Mouse (Mus musculus): ENCODE data around the gene Tefm.
"Not testable (repeated sequence)": the region's sequence is repeated elsewhere in the genome, so short reads cannot be mapped to it uniquely, and the experiment has no call there.

Gene Tefm

DNA sequence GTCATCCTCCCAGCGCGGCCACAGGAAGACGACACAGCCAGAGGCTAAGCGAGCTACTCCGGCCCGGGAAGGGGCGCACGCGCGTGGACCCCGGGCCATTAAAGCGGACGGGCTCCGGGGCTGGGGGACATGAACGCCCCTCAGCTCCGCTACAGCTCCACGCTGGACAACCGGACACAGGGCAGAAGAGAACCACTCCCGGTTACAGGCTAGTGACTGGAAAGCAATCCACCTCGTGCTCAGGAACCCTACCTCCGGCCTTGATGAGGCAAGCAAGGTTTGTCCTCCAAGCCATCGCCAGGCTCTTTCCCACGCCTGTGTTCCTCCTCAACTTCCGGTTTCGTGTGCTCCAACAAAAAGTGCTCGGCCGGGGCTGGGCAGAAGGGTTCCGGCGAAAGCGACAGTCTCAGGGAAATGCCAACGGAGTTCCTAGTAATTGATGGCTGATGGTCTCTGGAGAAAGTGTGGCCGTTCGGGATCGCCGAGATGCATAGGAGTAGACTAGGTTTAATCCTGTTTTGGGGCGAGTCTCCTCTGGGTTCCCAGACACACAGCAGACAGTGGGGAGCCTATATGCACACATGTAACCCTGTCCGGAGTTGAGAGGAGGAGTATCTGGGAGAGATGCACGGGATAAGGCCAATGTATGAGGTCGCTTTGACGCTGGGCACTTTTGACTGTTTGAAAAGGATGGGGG is at the start of gene Tefm:
Gene Tefm (minus strand): TSS at position 351 of the 697 bp plus-strand sequence.
- DNase-seq, result peak; percentile 90 to 93

GRCm38 (mm10) chr11:80190280-80190679 is 48.3 kb upstream of the Tefm start:
- DNase-seq, result no peak

GRCm38 (mm10) chr11:80185441-80185976 is 43.5 kb upstream of the Tefm start:
- DNase-seq, result not testable (repeated sequence)

DNA sequence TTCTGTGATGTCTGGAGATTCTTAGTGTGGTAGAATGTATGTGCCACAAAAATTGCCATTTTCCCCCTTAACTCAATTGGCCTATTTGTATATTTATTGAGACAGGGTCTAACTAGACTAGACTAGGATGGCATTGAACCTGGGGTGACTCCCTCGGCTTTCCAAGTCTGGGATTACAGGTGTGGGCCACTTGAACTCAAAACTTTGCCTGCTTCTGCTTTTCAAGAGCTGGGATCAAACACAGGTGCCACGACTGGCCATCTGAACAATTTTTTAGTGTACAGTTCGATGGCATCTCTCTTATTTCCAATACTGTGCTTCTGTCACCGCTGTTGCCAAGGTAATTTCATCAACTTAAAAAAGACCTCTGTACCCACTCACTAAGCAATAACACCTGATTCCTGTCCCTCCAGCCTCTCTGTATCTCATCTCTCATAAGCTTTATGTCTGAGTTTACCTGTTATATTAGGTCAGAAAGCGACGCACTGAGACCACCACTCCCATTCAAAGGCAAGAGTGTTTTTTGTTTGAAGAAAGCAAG is 42.6 kb upstream of the Tefm start:
- no peak for DNase-seq

DNA sequence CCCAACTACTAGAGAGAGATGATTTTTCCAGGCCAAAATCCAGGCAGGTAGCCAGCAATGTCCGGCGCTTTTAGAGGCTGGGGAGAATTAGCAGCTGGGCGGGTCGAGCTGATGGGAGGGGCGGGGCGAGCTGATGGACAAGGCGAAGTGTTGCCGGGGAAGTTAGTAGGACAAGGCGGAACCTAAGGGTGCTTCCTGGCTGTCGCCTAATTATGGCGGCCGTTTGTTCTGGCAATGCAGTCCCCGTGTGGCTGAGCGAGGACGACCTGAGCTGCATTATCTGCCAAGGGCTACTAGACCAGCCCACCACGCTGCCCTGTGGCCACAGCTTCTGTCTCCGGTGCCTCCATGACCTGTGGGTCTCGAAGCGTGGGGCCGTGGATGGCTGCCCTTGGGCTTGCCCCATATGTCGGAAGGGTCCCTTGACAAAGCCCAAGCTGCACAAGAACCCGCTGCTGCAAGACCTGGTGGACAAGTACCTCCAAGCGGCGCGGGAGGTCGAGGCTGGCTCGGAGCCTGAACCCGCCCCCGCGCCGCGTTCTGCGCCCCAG is 41.8 kb upstream of the Tefm start, which contains the start of gene Rnf135:
Gene Rnf135 (plus strand): TSS at position 147 of the 551 bp plus-strand sequence.
- DNase-seq, result peak; percentile 93 to 96

DNA sequence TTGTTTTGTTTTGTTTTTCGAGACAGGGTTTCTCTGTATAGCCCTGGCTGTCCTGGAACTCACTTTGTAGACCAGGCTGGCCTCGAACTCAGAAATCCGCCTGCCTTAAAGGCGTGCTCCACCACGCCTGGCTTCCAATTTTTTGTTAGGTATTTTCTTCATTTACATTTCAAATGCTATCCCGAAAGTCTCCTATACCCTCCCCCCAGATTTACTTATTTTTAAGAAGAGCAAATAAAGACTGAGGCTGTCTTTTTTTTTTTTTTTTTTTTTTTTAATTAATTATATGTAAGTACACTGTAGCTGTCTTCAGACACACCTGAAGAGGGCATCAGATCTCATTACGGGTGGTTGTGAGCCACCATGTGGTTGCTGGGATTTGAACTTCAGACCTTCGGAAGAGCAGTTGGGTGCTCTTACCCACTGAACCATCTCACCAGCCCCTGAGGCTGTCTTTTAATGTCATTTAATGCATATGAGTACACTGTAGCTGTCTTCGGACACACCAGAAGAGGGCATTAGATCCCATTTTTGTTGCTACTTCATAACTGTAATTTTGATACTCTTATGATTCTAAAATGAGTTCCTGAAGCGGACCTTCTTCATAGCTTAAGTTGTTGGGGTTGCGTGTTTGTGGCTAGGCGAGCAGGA is 41.2 kb upstream of the Tefm start:
- DNase-seq, result not testable (repeated sequence)

- peak in 1 of 2 experiments; percentile 18 for DNase-seq
These were observed 39.2 kb upstream of the Tefm start for GRCm38 (mm10) chr11:80181021-80181749.

- DNase-seq, result no peak
These were observed 36.3 kb upstream of the Tefm start for GRCm38 (mm10) chr11:80178316-80178715.

DNA sequence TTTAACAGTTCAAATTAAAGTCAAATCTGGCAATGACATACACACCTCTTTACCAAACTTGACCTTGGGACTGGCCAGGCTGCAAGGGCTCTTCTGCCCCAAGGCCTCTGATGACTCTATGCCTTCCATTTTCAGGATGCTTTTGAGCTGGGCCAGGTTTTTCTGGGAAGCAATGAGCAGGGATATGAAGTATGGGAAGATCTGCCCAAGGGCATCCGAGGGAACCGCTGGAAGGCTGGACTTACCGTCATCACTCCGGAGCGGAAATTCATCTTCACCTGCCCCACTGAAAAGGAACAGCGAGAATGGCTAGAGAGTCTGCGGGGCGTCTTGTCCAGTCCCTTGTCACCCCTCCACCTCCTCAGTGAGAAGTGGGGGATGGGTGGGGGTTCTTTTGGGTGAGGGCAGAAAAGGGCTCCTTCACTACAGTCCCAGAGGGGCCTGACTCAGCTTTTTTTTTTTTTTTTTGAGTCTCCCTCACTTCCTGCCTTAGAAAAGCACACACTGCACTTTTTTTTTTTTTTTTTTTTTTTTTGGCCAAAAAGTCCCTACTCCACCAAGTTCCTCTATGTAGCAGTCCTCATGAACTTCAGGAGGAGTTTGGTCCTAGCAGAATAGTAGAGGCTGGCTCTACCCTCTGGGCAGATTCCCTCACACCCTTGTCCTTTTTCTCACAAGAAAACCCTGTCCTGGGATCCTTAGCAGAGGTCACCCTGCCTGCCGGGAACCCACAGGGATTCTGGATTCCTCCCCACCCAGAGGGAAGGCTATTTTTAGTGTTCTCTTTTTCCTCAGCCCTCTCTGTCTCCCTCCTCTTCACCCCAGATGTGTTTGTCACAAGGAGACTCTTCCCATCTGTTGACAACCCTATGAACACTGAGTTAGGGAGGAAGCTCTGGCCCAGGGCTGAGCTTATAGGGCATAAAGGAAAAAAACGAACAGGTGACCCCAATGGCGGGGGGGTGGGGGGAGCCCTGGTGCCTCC is 35.2 kb upstream of the Tefm start:
- no peak for DNase-seq

DNA sequence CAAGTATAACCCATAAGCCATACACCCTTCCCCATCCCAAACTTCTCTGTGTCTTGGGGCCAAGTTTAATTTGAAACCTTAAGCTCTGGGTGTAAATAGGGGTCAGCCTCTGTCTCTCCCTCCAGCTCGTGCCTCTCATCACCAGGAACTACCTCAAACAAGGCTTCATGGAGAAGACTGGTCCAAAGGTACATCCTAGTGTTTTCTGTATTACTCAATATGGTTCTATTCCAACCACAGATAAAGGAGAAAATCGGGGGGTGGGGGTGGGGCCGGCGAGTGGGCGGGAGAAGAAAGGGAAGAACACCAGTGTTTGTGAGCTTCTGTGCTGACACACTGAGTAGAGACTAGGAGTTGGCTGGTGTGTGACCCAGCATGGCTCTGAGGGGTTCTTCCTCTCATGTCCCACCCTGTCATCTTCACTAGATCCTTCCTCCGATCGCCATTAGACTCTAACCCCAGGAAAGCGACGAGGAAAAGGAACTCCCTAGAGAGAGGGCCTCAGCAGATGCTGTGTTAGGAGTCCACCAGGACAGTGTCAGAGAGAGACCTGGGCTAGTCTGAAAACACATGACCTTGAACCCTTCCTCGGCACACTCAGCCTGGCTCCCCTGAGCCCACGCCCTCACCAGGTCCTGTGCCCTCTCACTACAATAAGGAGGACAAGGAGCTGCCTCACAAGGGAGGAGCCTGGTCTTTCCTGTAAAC is 32.1 kb upstream of the Tefm start:
- DNase-seq, result no peak

DNA sequence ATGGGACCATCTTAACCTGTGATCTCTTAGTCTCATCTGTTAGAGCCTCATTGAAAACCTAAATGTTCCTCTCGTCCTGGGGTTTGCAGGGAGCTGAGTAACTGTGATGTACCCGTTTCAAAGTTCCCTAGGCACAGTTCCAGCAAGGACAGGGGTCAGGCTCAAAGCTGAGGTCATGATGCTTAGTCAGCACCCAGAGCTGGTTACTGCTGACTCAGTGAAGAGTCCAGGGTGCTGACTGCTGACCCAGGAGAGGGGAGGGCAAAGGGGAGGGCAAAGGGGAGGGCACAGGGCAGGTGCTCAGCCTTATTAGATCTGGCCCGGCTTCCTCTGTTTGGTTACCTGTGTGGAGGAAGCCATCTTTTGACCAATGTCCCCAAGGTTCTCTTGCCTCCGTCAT is 29.9 kb upstream of the Tefm start:
- DNase-seq, result no peak

DNA sequence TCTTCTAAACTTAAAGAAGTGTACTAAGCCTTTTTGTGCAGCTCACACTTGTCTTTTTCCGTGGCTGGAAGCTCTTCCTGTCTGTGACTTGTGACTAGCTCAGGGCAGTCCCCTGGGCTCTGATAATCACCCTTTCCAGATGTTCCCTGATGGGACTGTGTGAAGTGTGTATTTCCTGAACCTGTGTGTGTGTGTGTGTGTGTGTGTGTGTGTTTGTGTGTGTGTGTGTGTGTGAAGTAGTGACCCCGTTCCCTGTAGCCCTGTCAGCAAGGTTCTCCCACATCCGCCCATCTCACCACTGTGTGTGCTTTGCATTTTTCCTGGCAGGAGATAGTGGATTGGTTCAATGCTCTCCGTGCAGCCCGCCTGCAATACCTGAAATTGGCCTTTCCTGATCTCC is 28.4 kb upstream of the Tefm start:
- no peak for DNase-seq

GRCm38 (mm10) chr11:80169629-80170028 is 27.7 kb upstream of the Tefm start:
- DNase-seq, result no peak

DNA sequence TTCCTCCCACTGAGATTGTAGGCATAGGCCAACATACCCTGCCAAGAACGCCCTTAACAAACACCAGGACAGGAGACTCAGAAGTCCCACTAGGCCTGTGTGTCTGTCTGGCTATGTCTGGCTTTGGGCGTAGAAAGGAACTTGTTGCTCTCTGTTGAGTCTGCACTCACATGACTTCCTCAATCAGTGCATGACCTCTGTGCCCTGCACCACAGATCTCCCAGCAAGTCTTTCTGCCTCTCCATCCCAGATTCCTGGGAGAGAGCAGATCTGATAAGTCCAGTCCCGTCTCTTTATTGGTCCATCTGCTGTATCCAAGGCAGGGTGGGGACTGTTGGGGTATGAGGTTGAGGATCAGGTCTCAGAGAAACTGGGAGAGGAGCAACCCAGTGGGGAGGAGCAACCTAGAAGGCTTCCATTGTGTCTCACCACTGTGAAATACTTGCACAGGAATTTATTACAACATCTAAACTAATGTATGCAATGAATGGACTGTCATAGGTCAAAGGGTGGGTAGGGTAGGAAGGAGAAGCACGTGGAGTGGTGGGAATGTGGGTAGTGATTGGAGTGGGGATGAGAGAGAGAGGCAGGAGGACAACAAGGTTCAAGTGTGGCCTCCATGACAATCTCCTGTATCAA is 26.8 kb upstream of the Tefm start:
- no peak for DNase-seq

DNA sequence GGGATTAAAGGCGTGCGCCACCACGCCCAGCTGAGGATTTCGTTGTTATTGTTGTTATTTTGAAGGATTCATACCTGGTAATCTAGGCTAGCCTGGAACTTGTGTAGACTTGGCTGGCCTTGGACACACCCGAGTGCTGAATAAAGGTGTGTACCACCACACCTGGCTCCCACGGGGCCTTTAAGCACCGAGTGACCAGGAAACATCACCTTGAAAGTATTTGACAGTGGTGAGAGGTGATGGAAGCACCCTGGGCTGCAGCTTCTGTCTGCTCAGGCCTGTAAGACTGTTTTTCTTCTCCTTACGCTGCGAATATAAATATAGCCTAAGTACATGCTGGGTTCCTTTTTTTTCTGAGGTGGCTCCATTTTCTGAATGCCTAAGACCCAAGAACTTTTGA is 26.1 kb upstream of the Tefm start:
- no peak for DNase-seq

DNA sequence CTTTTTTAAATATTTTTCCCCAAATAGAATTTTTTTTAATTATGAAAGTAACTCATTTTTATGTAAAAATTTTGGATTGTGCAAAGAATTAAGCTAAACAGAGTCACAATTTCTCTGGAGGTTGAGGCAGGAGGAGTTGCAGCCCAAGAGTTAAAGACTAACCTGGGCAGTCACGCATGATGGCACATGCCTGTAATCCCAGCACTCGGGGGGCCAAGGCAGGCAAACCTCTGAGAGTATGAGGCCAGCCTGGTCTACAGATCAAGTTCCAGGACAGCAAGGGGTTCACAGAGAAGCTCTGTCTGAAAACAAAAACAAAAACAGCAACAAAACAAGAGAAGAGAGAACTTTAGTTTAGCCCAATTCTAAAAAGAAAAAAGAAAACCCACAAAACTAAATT is 22.2 kb upstream of the Tefm start:
- DNase-seq, result no peak

DNA sequence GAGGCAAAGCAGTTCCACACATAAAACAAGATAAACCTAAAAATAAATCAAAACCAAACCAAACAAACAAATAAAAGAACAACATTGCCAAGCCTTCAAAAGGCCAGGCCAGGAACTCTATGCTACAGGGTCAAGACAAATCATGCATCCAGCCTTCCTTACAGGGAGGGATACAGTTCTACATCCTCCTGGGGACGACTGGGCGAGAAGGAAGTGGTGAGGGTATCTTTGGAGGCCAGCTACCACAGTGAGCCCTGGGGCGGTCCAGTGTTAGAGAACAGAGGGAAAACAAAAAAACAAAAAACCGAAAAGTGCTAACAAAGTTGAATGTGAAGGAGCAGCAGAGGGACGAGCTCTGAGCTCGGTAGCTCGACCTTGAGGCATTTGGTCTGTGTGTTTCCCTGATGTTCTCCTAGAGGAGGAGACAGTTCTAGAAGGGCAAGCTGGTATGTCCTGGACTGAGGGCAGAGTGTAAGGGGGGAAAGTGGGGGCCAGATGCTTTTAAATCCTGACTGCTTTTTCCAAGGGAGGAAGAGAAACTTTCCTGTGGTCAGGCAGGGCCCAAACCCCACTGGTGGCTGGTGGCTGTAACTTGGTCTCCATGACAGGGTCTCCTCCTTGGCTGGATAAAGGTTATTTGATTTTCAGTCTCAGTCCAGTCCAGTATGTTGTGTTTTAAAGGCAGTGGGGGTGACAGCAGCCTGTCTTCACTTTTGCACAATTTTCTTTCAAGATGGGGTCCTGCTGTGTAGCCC is 21.6 kb upstream of the Tefm start:
- no peak for DNase-seq

- no peak for DNase-seq
These were observed 19.1 kb upstream of the Tefm start for GRCm38 (mm10) chr11:80161041-80161440.

DNA sequence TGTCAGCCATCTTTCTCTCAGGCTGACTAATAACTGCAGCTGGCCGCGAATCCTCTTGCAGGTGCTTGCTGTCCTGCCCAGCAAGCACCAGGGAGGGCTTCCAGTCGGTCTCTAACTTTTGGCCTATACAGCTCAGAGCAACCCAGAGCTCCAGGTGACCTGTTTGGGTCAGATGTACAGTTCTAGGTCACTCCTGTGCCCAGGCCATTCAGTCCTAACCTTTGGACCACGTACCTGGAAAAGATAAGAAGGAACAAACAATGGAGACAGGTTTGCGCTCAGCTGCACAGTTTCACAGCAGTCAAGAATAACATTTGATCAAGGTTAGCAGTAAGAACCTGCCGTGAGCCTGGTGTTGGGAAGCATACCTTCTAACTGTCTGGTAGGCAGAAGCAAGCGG is 17.0 kb upstream of the Tefm start:
- DNase-seq, result no peak

GRCm38 (mm10) chr11:80156841-80157240 is 14.9 kb upstream of the Tefm start:
- no peak for DNase-seq
